Mouse (Mus musculus) c-Kit-positive CD71-negative TER-119-negative erythroid progenitor cells, embryonic 14.5 days (primary cell): ENCODE measurements at regions not wholly inside any gene's neighbourhood (a gene's known extent, or its start where the extent isn't known, plus 50 kb on each side); places are given as distances from the start of the nearest gene placed in this dataset.

ENCODE experiments used
- DNase-seq: peaks from one replicate; pipeline ENCODE4 v3.0.0-alpha.2; 2013; ENCODE audit warnings: low read depth

DNA sequence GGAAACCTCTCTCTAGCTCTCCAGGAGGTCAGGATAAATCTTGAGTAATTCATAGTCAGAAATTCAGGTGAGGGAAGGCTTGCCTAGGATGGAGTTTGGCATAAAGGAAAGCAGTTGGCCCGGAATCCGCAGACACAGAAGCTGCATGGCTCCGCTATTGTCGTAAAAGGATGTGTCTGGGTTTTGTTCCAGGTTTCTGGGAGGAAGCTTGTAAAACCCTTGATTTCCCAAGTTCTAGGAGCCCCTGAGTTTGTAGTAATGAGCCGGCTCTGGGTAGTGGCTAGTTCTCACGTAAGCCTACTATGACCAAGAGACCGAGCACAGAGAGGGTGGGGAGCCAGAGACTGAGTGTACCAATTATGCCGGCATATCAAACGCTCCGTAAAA lies 52.7 kb upstream of the Gm21915 start:
- no peak for DNase-seq

DNA sequence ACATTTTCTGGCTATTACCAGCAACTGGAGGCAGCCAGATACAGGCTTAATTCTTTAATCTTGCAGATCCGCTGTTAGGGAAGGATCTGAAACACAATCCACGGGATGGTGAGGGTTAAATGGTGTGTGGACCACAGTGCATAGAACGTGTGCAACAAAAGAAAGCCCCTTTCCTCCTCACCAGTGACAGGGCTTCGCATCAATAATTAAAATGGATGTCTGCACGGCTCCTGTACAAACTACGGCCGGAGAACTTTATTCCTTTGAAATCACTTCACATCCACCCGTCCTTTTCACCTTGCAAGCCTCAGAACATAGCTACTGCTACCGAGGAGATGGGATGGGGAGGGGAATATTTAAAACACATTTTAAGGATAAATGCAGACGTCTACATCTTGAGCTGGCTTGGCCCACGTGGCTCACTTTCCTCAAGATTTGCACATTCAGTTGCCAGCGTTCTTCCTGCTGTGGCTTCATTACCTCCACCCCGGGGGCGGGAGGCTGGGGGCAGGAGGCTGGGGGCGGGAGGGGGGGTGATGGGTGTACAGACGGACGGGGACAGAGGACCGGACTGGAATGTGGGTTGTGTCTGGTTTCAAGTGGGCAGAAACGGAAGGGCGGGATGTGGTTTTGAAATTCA lies 53.3 kb upstream of the Gm21915 start:
- no peak for DNase-seq

DNA sequence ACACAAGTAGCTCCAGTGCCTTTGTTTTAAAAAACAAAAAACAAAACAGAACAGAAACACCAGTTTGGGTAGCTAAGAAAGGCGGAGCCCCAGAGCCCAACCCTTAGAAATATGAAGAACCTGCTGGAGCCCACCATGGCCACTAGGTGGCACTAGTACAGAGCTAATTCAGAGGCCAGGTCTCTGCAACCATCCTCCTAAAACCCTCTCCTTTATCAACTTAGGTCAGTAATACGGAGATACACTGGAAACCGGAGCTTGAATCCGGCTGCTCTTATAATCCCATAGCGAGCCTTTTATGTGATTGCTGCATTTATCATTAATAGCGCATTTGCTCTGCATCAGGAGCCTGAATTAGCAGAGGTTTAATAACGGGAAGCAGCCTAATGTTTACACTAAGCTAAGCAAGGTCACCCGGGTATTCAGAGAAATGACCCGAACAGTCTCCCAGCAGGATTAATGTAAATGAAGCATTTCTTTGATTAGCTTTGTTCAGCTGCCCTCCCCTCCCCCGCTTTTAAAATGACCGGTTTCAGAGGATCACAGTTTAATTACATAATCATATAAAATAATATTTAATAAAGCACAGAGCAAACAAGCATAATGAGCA lies 53.9 kb upstream of the Gm21915 start:
- DNase-seq: peak; percentile 71

DNA sequence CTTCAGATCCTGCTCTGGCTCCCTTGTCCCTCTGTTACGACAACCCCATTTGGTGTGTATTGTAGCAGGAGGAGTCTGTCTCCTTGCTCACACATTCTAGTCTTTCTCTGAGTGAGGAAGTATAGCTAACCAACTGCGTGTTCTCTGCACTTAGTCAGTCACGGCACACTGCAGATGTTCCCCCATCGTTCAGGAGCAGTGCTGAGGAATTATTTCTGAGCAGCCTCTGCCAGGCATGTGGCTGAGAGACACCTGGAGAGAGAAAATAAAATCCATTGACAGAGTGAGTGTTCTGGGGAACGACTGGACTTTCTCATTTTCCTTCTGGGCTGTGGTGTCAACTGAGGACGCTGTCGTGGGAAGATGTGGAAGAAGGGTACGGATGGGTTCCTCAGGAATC lies 54.5 kb upstream of the Gm21915 start:
- DNase-seq: no peak

GRCm38 (mm10) chr9:40614071-40614470 lies 56.3 kb upstream of the Gm21915 start:
- DNase-seq: no peak

- no peak for DNase-seq
These were observed 57.2 kb upstream of the Gm21915 start for GRCm38 (mm10) chr9:40613182-40613581.

DNA sequence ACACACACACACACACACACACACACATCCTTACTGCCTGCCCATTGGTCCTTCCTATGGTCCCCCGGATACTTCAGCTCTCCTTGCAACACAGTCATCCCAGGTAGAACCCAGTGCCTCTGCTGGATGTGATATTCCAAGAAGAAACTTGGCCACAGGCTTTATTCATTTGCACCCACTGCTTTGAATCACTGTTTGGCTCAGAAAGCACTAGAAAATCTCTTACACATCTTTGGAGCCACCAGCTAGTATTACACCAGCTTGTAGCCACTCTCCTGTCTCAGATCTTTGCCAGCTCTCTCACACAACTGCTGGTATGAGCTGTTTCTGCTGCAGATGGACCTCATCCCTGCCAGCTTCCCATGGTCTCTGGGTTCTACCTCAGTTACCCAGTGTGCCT lies 57.7 kb upstream of the Gm21915 start:
- no peak for DNase-seq

DNA sequence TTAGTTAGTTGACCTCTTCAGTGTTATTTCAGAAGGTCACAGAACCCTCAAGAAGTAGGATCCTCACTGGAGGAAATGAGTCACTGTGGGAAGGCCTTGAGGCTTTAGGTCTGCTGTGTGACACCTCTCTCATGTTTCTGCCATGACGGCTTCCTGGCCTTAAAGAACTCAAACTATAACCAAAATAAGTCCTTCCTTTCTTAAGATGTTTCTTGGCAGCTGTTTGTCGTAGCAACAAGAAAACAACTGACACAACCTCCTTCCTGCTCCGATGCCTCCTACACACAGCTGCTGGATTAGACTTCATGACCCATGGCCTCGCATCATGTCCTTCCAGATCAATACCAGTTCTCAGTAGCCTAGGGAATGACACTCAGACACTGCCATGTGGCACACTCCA lies 58.1 kb upstream of the Gm21915 start:
- DNase-seq: no peak

DNA sequence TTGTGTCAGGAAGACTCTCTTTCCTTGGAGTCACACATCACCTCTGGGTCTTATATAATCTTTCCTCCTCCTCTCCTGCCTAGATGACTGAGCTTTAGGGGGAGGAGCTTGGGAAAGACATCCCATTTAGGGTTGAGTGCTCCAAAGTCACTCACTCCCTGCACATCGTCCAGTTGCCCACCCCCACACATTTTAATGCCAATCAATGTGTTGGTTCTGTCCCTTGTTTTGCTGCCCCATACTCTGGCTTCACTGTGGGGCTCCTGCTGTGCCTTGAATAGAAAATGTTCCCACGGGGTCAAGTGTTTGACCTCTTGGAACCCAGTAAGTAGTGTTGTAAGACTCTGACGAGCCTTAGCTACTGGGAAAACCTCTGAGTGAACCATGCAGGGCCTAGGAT lies 58.8 kb upstream of the Gm21915 start:
- DNase-seq: no peak

DNA sequence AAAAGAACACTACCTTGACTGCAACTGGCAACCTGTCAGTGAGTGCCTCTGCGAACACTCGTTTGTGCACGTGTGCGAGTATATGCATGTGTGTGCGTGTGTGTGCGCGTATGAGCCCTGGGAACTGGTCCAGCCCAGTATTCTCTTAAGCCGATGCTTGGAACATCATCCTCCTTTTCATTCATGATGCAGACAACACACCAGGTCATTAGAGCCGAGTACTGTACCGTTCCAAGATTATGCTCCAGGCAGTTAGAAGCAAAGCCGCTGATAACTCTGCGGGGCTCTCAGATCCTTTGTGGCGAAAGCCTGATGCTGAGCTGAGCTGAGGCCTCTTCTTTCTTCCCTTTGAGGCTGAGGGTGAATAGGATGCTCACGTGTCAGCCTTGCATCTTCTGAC lies 61.8 kb upstream of the Gm21915 start:
- no peak for DNase-seq

GRCm38 (mm10) chr9:40607941-40608340 lies 62.5 kb upstream of the Gm21915 start:
- DNase-seq: no peak

DNA sequence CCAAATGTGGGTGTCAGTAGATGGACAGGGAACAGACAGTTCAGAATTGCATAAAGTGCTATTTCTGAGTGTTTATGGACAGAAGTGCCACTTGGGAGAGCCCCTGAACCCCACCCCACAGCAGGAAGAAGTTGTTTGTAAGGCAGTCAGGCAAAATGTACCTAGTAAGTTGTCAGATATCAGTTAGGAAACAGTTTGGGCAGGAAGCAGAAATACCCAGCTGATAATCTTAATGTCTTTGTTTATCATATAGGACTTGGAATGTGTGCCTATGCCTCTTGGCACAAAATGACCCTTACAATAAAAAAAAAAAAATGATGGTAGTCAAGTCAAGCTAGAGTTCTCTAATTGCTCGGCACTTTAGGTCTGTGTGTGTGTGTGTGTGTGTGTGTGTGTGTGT lies 66.9 kb upstream of the Gm21915 start:
- DNase-seq: no peak

DNA sequence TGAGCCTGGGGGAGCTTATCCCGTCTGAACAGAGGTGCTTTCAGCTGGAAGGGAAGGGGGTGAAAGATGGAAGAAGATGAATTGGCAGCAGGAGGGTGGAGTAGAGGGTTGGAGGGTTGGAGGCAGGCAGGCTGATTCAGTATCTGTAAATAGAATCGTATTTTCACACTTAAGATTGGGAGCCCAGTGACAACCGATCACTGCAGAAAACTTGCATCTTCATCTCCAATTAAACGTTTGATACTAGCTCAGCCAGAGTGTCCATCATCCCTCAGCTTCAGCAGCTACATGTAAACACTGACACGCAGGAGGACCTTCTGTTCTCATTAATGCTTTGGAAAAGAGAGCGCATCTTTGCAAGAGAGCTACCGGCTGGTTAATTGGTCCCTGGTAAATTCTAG lies 67.2 kb upstream of the Gramd1b start:
- DNase-seq: no peak

DNA sequence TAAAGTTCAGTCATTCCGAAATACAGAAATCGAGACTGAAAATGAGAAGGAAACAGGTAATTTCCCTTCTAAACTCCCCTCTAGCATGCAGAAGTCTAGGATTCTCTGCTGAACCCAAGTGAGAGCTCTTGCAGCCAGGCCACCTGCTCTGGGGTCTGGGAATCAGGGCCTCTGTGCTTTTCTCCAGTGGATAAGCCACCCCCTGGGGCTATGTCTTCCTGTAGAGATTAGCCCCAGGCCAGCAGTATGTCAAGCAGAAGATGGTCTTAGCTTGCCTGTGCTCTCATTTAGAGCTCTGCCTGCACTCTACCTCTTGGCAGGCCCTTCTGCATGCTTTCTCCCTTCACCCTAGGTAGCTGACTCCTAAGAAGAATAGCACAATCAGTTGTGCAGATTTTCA lies 56.2 kb upstream of the Gramd1b start:
- DNase-seq: no peak

DNA sequence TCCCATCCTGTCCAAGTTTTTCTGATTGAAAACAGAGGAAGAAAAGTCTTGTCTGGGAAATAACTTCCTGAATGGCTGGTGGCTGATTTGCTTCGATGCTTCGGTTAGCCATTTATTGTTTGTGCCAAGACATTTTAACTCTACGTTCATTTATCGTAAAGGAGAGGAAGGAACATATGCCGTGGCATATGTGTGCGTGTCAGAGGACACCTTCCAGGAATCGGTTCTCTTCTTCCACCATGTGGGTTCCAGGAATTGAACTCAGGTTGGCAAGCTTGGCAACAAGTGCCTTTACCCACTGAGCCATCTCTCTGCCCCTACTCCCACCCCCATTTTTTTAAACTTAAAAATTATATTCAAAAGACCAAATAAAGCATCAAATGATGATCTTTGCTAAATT lies 55.4 kb upstream of the Gramd1b start:
- no peak for DNase-seq

DNA sequence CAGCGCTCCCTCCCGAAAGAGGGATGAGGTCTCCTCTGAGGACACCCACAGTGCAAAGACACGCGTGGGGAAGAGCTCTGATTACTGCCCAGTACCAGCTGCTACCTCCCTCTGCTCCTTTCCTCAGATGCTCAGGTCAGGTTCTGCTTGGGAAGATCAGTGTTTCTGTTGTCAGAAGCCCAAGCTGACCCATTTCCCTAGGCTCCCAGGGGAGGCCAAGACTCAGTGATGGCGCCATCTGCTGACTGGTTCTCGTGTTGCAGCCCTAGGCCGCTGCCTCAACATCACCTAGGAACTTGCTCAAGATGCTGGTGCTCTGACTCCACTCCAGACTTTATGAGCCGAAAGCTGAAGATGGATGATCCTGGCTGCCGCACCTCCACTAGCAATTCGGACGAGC lies 52.4 kb upstream of the Gramd1b start:
- DNase-seq: peak; percentile 62

- DNase-seq: peak; percentile 53
These were observed 50.7 kb upstream of the Gramd1b start for GRCm38 (mm10) chr9:40581854-40582253.
